9 mouse cellular contexts compared by ENCODE assay signal in genomic region chr12:26311548-26311947, GRCm38 (mm10).
DNase-seq lines count a peak whose midpoint lies in the region; ATAC-seq and TF ChIP-seq lines count a peak whose summit lies in the region.
"Had no signal": no experiment of that assay in that cellular context is flagged by ENCODE, and none has a peak within 500 bp of the region (broad histone marks: within the 10 kb centered on the region; RNA-seq: fewer than 3 reads in every experiment).

No protein-coding gene starts in this region.

- peaks cover 2% of the 10 kb centered on the region for H3K36me3 ChIP-seq in heart, adult 2 months (ENCODE audit: control insufficient read depth, insufficient read depth, low read length)
- H3K36me3 ChIP-seq in heart, embryonic 12.5 days, result 0 out of 2 replicates have a peak, but pooled peaks cover 3% of the 10 kb centered on the region
- H3K36me3 ChIP-seq in hindbrain, postnatal 0 days (ENCODE audit: insufficient read depth, low read length), result peaks cover 18% of the 10 kb centered on the region; the same call in 1 of the 2 replicates

- peak; percentile 94 for TF ChIP-seq CTCF in heart, adult 2 months (IDR thresholded peaks at IDR 0.05)
- TF ChIP-seq CTCF in hindbrain, postnatal 0 days (IDR thresholded peaks at IDR 0.05; ENCODE audit: low read depth), result peak; percentile 91

- H3K27me3 ChIP-seq in heart, adult 2 months (ENCODE audit: control insufficient read depth, insufficient read depth, low read length), result no peaks in the 10 kb centered on the region
- H3K27me3 ChIP-seq in heart, embryonic 12.5 days (replicated peaks), result no peaks in the 10 kb centered on the region
- no peaks in the 10 kb centered on the region for H3K27me3 ChIP-seq in hindbrain, postnatal 0 days (ENCODE audit: insufficient read depth, low read length)
- H3K27me3 ChIP-seq: limb, embryonic 12.5 days had no signal

- no peak overlapping the region for H3K4me2 ChIP-seq in heart, embryonic 12.5 days
- H3K4me2 ChIP-seq in hindbrain, postnatal 0 days (ENCODE audit: low read depth, low read length), result no peak overlapping the region
- H3K4me2 ChIP-seq: limb, embryonic 12.5 days had no signal

- TF ChIP-seq EP300 in heart, adult 2 months (IDR thresholded peaks at IDR 0.05; ENCODE audit: insufficient read depth, low read depth, low read length), result no peak

- no peak for TF ChIP-seq POLR2A in heart, adult 2 months (IDR thresholded peaks at IDR 0.05; ENCODE audit: insufficient read depth, low read depth, low read length)

- H3K9me3 ChIP-seq in heart, embryonic 12.5 days (replicated peaks), result no peaks in the 10 kb centered on the region
- no peaks in the 10 kb centered on the region for H3K9me3 ChIP-seq in hindbrain, postnatal 0 days (ENCODE audit: low read length)
- H3K9me3 ChIP-seq: limb, embryonic 12.5 days had no signal

- no peaks in the 10 kb centered on the region for H3K4me1 ChIP-seq in heart, adult 2 months (ENCODE audit: control insufficient read depth, insufficient read depth, low read length)
- H3K4me1 ChIP-seq in heart, embryonic 12.5 days (replicated peaks), result 0 out of 2 replicates have a peak, but pooled peaks cover 2% of the 10 kb centered on the region
- H3K4me1 ChIP-seq in hindbrain, postnatal 0 days (ENCODE audit: insufficient read depth, low read length), result no peaks in the 10 kb centered on the region
- H3K4me1 ChIP-seq: limb, embryonic 12.5 days had no signal

- peak; percentile 36 to 61 for DNase-seq in heart, adult 2 months
- DNase-seq in 416B (ENCODE audit: low read depth), result peak; percentile 69
- DNase-seq in adipocyte (ENCODE audit: low spot score), result peak; percentile 66
- DNase-seq in embryo, embryonic 10.5 days (ENCODE audit: low spot score), result peak; percentile 82
- peak; percentile 80 for DNase-seq in hindbrain, postnatal 0 days (ENCODE audit: low spot score)
- peak; percentile 67 for DNase-seq in lung, postnatal 14 days
- peak; percentile 6 for DNase-seq in spleen, adult 12 weeks (ENCODE audit: low spot score)

- no peak overlapping the region for H3K27ac ChIP-seq in heart, adult 2 months
- no peak overlapping the region for H3K27ac ChIP-seq in heart, embryonic 12.5 days (ENCODE audit: poor library complexity, severe bottlenecking)
- no peak overlapping the region for H3K27ac ChIP-seq in hindbrain, postnatal 0 days
- H3K27ac ChIP-seq: limb, embryonic 12.5 days had no signal

- H3K4me3 ChIP-seq in heart, adult 2 months, result no peak overlapping the region
- no peak overlapping the region for H3K4me3 ChIP-seq in heart, embryonic 12.5 days
- H3K4me3 ChIP-seq in hindbrain, postnatal 0 days (ENCODE audit: low read length), result no peak overlapping the region
- H3K4me3 ChIP-seq: limb, embryonic 12.5 days had no signal

- ATAC-seq in heart, embryonic 12.5 days (ENCODE audit: insufficient number of reproducible peaks, low FRiP score), result no peak
- no peak for ATAC-seq in hindbrain, postnatal 0 days

- no peaks in the 10 kb centered on the region for H3K79me2 ChIP-seq in heart, adult 2 months (replicated peaks; ENCODE audit: control insufficient read depth, insufficient read depth, low read length)

- intact Hi-C loops in heart, adult 2 months (cut with DNase I), result loop anchor here (10.0 kb wide), 1 partner anchor 447 kb away; no protein-coding TSS in a partner anchor

- H3K9ac ChIP-seq in heart, adult 2 months (ENCODE audit: low read depth, low read length), result no peak overlapping the region
- H3K9ac ChIP-seq in heart, embryonic 12.5 days, result no peak overlapping the region
- no peak overlapping the region for H3K9ac ChIP-seq in hindbrain, postnatal 0 days (replicated peaks; ENCODE audit: low read length)
- H3K9ac ChIP-seq: limb, embryonic 12.5 days had no signal

Comparison
In these comparisons a context has a peak if more than half of its experiments do, and no peak if none do; other contexts are left out.
1. DNase-seq: peak in every context shown above with its lines; median percentile 82 in embryo, embryonic 10.5 days; 80 in hindbrain, postnatal 0 days; 69 in 416B; 67 in lung, postnatal 14 days; 66 in adipocyte; 48 in heart, adult 2 months; 6 in spleen, adult 12 weeks.